Mouse (Mus musculus) left cerebral cortex, adult 8-10 months (tissue): Measurements from ENCODE around the gene Igdcc3. TPM values are rescaled to one million over a fixed set of nuclear protein-coding genes. Genes with fewer than 3 reads are reported as not detected.

ENCODE experiments used
- DNase-seq, 2 experiments: peaks; one replicate each; pipeline ENCODE4 v3.0.0; 2022; ENCODE audit warnings: low spot score in 2 of 2
- total RNA-seq, 4 experiments: library from RNA; stranded (reverse); gene quantifications; 2 replicates each; pipeline ENCODE4 v1.2.4; 2022

Igdcc3 gene
- total RNA-seq, result 1 to 10 TPM; 1.2 to 2.1 (median 1.2) TPM

DNA sequence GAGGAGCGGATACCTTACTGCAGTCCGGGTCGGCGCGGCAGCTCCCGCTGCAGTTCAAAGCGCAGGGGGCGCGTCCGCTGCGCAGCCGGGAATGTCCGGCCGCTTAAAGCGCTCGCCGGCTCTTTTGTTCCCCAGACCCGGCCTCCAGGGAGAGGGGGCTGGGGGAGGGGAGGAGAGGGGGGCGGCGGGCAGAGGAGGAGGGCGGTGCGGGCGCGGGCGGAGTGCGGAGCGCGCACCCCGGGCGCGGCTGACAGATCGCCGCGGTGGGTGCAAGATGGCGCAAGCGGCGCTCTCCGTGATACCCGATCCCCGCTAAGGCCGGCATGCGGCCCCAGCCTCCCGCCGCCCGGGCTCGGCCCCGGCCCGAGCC is at the start of gene Igdcc3:
Igdcc3 (plus strand) TSS at position 254 of the 370 bp plus-strand sequence.
- no peak for DNase-seq

DNA sequence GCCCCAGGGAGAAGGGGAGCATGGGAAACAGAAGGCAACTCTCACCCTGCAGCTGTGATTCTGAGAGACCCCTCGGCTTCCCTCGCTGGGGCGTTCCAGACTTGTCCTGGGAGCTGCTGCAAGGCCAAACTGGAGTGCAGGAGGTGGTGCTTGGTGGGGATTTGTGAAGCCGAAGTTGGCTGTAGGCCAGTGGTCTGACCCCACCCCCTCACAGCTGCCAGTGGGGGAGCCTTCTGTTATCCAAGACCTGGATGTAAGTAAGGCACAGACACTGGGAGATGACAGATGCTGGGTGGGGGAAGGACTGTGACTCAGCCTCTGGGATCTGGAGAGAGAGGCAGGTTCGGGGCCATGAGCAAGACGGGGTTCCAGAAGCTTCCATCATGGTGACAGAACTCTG is 46.8 kb upstream of the Igdcc3 start:
- peak in 1 of 2 experiments; percentile 59 for DNase-seq

DNA sequence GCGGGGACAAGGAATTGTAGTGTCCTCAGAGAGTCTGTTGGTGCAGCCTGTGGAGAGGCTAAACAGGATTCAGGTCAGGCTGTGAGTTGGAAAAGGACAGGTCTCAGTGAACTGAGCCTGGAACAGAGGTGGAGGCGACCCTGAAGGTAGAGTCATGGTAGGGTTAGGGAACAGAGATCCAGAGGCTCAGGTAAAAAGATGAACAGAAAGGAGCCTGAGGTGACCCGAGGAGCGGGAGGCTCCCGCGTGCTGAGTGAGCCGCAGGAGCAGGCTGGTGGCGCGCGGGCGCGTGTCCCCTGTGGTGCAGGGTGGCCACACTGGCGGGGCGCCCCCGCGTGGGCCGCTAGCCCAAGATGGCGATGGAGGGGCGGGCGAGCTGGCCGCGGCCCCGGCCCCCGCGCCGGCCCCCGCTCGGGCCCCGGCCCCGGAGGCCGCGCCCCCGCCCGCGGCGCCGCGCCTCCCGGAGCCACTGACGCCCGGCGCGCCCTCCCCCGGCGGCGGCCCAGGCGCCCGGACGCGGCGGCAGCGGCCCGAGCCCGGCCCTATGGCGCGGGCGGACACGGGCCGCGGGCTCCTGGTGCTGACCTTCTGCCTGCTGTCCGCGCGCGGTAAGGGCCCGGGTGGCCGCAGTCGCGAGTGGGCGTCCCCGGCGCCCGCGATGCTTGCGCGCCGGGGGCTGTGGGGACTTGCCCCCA is 39.9 kb upstream of the Igdcc3 start, which contains the start of gene Igdcc4:
Igdcc4 (plus strand) TSS at position 496 of the 695 bp plus-strand sequence.
- DNase-seq, result no peak

DNA sequence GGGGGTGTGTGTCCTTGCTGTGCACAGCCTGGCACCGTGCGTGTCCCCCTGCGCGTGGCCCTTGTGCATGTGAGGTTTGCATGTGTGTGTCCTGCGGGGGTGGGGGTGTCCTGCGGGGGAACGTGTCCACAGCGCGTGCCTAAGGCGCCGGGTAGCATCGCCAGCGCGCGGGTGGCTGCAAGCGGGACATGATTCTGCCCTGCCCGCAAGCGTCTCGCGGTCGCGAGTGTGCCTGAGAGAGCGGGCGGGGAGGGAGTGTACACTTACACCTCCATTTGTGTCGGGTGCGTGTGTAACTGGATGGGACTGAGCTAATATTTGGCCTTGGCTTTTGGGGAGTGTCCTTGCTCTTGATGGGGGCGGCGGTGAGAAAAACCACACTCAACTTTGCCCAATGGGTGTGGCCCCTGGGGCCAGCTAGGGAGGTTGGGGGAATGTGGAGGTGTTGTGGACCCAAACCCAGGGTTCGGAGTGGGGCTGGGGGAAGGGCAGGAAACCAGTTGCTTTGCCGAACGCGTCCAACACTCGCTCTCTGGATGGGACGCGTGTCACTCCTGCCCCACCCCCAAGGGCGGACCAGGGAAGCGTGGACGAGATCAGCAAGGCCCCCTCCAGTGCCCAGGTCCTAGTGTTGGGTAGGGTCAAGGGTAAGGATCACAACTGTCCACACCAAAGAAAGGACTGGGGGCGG is 39.2 kb upstream of the Igdcc3 start:
- DNase-seq, result peak; percentile 34 to 45

DNA sequence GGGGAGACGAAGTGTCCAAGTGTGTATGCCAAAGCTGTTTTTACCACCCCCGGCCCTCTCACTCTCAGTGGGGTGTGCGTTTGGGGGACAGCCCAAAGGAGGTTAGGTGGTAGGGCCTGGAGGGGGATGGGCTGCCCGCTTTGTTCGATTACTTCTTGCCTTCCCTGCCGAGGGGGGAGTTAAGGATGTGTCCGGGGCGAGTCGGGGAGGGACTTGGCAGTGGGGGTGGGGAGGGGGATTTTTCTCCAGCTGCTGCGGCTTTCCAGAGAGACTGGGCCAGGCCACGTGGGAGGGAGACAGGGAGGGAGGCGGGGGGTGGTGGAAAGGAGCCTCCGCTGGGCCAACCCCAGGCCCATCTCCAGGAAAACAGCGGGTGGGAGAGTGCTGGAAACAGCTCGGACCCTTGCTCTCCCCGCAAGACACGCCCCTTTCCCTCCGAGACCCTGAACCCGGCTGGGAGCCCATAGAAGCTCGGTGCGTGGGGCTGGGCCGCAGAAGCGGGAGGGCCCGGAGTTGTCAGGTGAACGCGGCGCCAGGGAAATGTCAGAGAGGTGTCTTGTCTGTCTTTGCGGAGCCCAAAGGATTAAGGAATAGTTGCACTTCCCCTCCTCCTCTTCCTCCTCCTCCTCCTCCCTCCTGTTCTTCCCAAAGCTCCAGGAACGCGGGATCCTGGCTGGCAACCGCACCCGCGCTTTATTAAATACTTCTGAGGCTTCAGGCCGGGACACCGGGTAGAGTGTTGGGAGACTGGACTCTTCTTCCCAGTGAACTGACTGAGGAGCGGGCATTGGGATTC is 38.4 kb upstream of the Igdcc3 start:
- no peak for DNase-seq

DNA sequence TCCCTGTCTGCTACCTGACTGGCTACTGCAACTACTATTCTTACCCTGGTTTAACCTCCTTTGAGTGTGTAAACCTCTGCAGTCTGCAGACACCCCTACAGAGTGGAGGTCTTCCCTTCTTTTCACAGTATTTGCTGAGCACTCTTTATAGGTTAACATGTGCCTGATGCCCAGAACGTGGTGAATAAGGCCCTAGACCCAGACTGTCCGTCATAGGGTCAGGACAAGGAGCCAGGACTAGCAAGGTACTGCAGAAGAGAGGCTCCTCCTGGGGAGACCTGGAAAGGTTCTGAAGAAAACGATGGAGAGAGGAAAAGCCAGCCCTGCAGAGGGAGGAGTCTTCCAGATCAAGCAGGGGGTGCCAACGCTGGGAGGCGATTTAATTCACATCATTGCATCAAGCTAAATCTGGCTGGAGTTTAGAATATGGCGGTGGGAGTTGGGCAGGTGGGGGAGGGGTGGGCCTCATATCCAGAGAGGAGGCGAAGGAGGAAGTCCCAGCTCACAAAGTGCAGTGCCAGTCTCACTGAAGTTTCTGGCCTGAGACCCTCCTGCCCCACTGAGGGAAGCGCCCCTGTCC is 37.7 kb upstream of the Igdcc3 start:
- no peak for DNase-seq

DNA sequence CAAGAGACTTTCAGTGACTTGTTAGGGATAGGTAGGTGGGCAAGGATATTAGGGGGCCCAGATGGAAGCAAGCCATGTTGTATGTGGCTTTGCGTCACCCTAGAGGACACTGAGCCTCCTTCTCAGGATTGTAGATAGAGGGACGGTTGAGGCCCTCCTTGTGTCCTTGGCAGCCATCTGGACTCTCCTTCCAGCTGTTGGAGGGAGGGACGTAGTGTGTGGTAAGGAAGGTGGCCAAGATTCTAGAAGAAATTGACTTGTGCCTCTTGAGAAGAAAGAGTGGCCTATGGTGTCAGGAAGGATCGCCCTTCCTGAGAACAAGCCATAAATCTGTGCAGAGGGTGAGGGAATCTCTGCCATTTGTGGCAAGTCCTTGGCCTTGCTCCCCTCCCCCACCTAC is 34.2 kb upstream of the Igdcc3 start:
- no peak for DNase-seq

DNA sequence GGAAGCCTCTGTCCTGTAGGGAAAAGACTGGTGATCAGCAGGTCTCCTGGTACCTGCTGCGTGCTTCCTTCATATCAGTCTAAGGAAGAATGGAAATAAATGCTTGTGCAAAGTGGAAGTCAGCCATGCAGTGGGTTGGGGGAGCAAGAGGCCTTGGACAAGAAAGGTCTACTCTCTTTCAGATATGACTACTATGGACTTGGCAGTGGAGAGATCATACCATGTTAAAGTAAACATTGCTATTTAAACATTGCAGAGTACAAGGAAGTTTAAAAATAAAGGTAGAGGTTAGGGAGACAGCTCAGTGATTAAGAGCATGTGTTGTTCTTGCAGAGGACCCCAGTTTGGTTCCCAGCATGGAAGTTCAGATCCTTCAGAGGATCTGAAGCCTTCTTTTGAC is 33.1 kb upstream of the Igdcc3 start:
- DNase-seq, result no peak

DNA sequence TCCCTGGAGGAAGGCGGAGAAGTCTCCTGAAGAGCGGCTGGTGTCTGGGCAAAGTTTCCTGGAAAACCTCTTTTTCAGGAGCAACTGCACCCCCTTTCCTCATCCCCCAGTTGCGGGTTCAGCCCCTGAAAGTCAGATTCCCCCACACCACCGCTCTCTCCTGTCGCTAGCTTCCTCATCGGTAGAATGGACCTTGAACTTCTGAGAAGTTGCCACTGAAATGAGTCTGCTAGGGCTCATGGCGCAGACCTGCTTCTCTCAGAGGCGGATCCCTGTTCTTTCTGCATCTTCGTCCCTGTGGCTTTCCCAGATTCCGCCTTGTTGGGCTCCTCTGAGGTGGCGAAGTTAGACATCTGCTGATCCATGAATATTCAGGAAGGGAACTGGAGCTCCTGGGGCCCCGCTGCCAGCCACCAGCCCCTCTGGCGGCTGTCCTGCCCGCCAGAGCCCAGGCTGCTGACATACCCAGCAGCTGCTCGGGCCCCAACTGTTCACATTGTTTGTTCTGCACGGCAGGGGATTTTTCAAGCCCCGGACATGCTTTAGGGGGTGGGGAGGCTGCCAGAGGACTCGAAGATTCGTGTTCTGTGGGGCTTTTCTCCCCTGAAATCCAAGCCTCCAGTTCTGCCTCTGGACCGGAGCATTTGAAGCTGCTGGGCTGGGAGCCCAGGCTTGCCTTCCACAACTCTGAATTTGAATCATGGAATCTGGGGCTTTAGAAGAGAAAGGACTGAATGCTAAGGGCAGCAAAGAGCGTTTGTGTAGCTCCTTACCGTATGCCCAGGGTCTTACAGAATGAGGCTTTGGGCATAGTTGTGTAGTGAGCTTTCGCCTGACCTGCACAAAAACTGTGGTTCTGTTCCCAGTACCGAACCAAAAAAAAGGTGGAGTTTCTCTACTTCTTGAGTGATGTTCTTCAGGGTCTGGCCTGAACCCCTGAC is 31.6 kb upstream of the Igdcc3 start:
- DNase-seq, result peak in 1 of 2 experiments; percentile 66

DNA sequence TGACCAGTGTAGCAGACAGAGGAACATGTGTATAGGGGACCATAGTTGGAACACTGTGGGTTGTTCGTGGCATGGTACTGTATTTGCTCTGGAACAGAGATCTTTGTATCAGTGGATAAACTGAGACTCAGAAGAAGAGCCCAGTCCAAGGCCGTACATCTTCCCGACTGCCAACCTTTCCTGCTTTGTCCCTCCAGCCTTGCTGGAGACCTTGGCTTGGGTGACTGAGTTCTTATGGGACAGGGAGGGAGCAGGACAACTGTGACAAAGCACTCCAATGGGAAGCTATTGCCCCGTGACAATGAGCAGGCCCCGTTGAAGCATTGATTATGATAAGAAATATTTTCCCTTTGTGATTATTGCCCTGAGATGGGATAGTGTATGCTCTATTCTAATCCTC is 29.3 kb upstream of the Igdcc3 start:
- DNase-seq, result no peak

DNA sequence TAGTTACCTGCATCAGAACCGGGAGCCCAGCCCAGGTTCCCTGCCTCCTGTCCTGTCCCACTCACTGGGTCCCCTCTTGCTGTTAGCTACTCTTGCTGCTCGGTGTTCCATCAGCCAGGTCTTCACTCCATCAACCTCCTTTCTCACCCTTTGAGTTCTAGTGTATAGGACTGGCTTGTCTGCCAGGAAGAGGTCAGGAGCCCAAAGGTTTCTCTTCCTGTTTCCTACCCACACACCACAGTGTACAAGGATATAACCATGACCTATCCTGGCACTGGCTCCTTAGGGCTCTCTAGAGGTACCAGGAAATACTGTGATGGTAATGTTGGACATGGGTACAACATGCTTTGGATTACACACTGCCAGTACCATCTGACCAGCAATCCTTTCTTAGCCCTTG is 27.3 kb upstream of the Igdcc3 start:
- DNase-seq, result no peak

DNA sequence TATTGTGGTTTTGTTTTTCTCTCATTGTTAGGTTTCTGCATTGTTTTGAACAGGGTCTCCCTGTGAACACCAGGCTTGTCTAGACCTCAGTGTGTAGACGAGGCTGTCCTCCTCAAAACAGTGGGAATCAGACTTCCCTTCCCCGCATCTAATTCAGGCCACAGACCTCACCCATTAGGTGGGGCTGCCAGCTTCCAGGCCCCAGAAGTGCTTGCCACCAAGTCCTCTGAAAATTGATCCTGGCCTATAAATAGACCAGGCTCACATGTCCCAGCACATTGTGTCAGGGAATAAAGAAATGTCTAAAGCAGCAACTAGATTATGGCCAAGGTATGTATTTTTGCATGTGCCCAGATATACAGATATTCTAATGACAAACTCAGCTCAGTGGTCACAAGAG is 25.1 kb upstream of the Igdcc3 start:
- no peak for DNase-seq

DNA sequence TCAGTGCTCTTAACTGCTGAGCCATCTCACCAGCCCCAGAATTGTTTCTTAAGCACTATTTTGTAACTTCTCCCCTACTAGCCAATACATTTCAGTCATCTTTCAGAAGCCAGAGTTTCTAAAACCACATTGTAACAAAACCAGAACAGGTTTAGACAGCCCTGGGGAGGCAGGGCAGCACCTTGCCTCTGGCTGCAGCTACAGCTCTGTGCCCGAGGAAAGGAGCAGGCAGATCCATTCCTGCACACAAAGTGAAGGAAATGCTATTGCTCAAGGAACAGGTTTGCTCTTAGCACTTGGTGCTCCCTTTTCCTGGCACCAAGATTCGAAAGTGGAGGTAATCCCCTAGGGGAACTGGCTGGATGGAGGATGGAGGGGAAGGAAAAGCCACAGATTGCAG is 23.5 kb upstream of the Igdcc3 start:
- no peak for DNase-seq

DNA sequence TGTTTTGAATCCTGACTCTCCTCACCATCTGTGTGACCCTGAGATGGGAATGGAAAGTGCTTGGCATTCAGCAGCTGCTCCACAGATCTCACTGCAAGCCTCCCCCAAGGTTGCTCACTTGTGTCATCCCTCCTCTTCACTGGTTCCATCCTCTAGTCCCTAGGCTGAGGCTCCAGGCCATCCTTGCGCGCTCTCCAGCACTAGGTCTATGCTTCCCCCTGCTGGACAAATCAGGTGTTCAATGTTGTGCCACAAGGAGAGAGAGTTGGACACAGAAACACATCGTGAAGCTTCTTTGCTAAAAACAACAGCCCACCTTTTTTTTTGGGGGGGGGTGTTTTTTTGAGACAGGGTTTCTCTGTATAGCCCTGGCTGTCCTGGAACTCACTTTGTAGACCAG is 20.1 kb upstream of the Igdcc3 start:
- DNase-seq, result peak in 1 of 2 experiments; percentile 53

DNA sequence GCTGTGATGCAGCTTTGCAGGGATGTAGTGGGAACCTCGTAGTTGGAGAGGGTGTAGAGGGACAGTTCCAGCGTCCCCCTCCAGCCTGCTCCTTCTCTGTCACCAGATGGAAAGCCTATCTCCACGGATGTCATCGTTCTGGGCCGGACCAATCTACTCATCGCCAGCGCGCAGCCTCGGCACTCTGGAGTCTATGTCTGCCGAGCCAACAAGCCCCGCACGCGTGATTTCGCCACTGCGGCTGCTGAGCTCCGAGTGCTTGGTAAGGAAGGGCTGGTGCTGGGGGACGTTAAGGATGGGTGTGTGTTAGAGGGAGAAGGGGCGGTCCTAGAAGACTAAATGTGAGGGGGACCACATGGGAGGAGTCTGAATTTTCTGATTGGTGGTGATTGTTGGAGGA is 18.4 kb upstream of the Igdcc3 start:
- peak in 1 of 2 experiments; percentile 79 for DNase-seq

DNA sequence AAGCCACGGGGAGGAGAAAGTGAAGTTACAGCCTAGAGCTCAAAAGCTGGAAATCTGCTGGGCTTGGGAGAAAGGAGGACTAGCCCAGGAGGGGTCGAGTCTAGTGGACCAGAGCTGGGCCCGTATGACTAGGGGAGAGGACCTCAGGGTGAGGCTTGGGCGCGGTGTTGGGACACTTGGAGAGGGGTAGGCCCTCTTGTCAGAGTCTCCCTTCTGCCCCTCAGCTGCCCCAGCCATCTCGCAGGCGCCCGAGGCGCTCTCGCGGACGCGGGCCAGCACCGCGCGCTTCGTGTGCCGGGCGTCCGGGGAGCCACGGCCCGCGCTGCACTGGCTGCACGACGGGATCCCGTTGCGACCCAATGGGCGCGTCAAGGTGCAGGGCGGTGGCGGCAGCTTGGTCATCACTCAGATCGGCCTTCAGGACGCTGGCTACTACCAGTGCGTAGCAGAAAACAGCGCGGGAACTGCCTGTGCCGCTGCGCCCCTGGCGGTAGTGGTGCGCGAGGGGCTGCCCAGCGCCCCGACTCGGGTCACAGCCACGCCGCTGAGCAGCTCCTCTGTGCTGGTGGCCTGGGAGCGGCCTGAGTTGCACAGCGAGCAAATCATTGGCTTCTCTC is 17.3 kb upstream of the Igdcc3 start:
- DNase-seq, result no peak

DNA sequence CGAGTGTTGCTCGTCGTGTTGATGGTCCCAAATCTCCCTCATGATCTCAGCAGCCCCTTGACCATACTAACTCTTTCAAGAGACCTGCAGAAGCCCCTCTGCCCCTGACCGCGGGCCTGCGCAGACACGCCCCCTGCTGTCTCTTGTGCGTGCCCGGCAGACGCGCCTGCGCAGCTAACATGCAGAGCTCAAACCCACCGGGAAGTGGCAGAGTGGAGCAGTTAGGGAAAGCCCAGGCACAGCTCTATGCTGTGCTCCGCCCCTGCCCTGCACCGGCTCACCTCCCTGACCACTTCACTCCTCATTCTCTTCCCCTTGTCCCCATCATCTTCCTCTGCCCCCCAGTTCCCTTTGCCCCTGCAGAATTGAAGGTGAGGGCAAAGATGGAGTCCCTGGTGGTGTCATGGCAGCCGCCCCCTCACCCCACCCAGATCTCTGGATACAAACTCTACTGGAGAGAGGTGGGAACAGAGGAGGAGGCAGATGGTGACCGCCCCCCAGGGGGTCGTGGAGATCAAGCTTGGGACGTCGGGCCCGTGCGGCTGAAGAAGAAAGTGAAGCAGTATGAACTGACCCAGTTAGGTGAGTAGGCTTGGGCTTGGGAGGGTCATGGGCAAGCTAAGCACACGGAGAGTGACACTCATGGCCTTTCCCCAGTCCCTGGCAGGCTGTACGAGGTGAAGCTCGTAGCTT is 12.7 kb upstream of the Igdcc3 start:
- no peak for DNase-seq

DNA sequence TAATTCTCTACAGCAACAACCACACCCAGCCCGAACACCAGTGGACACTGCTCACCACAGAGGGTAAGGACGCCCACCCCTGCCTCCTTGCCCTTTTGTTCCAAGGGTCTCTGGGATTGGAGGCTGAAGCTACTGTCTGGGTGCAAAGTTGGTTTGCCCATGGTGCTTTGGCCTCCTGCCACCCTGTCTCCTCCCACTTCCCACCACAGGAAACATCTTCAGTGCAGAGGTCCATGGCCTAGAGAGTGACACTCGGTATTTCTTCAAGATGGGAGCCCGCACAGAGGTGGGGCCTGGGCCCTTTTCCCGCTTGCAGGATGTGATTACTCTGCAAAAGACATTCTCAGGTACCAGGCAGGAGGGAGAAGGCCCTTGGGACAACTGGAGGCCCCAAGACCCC is 9.3 kb upstream of the Igdcc3 start:
- DNase-seq, result no peak

DNA sequence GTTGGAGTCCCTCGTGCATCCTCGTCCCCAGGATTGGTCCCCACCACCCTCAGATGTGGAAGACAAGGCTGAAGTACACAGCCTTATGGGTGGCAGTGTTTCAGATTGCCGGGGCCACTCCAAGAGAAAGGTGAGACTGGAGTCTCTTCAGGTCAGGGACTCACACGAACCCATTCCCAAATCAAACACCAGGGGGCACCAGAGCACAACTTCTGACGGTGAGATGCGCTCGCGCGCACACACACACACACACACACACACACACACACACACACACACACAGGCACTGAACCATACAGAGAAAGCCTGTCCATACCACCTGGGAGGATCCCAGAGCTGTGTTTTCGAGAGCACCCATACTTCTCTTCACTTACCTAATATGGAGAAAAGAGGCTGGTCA is 7.2 kb upstream of the Igdcc3 start:
- DNase-seq, result peak in 1 of 2 experiments; percentile 71

DNA sequence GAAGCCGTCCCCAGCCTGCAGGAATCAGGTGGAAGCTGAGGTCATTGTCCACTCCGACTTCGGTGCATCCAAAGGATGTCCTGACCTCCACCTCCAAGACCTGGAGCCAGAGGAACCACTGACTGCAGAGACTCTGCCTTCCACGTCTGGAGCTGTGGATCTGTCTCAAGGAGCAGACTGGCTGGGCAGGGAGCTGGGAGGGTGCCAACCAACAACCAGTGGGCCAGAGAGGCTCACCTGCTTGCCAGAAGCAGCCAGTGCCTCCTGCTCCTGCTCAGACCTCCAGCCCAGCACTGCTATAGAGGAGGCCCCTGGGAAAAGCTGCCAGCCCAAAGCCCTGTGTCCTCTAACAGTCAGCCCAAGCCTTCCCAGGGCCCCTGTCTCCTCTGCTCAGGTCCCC is 5.9 kb upstream of the Igdcc3 start:
- no peak for DNase-seq
